Mouse (Mus musculus): ENCODE measurements around the gene Ifna13.

The Ifna13 gene

DNA sequence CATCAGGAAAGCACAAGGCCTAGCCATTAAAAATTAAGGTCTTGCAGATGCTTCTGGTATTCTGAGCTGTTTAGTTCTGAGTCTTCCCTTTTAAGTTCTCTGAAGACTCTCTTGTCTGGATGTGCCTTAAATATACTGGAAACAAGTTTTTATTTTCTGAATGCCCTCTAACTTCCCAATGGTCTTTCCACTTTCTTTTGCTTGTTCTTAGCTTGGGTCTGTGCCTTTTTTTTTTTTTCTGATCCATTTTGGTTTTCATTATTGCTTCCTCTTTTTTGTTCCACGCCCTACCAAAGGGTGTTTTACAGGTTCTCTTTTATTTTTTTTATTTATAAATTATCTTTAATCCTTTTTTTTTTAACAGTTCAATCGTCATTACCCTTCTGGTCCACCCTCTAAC is at the start of gene Ifna13:
Gene Ifna13 (minus strand): TSS at position 101 of the 400 bp plus-strand sequence.
- DNase-seq (ENCODE audit: low spot score): no peak

- DNase-seq (ENCODE audit: low spot score): no peak
Observed at GRCm38 (mm10) chr4:88693392-88693791, 49.1 kb upstream of the Ifna13 start.

GRCm38 (mm10) chr4:88692537-88692936 is 48.3 kb upstream of the Ifna13 start:
- no peak for DNase-seq (ENCODE audit: low spot score)

DNA sequence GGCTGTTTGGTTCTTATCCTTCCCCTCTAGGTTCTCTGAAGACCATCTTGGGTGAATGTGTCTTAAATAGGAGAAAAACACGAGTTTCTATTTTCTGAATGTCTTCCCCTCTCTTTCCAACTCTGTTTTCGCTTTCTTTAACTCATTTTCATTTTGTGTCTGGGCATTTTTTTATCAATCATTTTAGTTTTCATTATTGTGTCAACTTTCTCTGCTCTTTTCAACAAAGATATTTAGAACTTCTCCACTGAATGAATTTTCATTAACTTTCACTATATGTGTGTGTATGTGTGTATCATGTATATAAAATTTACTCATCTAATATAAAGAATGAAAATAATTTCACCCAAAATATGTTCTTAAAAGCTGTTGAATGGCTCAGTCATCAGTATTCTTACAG is 47.0 kb upstream of the Ifna13 start, which contains the start of gene Ifnab:
Gene Ifnab (minus strand): TSS at position 101 of the 400 bp plus-strand sequence.
- DNase-seq (ENCODE audit: low spot score): no peak

DNA sequence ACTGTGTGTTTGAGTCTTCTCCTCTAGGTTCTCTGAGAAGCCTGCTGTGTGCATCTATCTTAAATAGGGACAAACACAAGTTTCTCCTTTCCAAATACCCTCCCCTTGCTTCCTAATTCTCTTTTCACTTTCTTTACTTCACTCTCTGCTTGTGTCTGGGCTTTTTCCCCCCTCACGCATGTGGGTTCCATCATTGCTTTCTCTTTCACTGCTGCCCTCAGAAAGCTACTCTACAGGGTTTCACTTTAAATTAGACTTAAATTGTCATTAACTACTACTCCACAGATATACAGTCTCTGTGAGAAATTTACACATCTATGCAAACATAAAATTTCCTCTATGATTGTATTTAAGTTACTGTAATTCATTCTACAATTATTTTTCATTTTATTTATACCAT is 39.6 kb upstream of the Ifna13 start, which contains the start of gene Ifna2:
Gene Ifna2 (minus strand): TSS at position 101 of the 400 bp plus-strand sequence.
- DNase-seq (ENCODE audit: low spot score): no peak

- DNase-seq (ENCODE audit: low spot score): no peak
Observed at GRCm38 (mm10) chr4:88681353-88681752, 37.1 kb upstream of the Ifna13 start.

- peak; percentile 12 for DNase-seq (ENCODE audit: low spot score)
Observed at GRCm38 (mm10) chr4:88680362-88680761, 36.1 kb upstream of the Ifna13 start.

GRCm38 (mm10) chr4:88676824-88677223 is 32.6 kb upstream of the Ifna13 start, which contains the start of gene Ifna16:
TSS of gene Ifna16 (minus strand) at chr4:88676924.
- no peak for DNase-seq (ENCODE audit: low spot score)

- no peak for DNase-seq (ENCODE audit: low spot score)
Observed at GRCm38 (mm10) chr4:88655461-88655860, 11.2 kb upstream of the Ifna13 start.

- no peak for DNase-seq (ENCODE audit: low spot score)
Observed at GRCm38 (mm10) chr4:88653644-88654043, 9.4 kb upstream of the Ifna13 start.

GRCm38 (mm10) chr4:88642526-88642925 is 1.7 kb downstream of the Ifna13 start:
- DNase-seq (ENCODE audit: low spot score): peak; percentile 11

- DNase-seq (ENCODE audit: low spot score): peak; percentile 99
Observed at GRCm38 (mm10) chr4:88641077-88641831, 3.0 kb downstream of the Ifna13 start.

DNA sequence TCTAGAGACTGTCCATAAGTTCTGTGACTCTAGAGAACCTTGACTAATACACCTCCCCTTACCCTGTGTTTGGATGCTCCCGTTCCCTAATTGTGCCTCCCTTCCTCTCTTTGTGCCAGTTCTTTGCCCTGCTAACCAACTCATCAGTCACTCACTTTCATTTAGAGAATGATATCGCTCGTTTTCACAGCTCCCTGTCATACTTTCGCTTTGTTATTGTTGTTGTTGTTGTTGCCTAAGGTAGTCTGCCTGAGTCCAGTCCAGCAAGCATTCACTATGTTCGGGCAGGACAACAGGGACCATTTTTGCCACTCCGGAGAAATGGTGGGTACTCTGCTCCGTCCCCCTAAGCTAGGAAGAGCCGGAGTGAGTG is 3.6 kb downstream of the Ifna13 start:
- DNase-seq (ENCODE audit: low spot score): no peak

- no peak for DNase-seq (ENCODE audit: low spot score)
Observed at GRCm38 (mm10) chr4:88634311-88634710, 9.9 kb downstream of the Ifna13 start, which contains the start of gene C87499. TSS of gene C87499 (minus strand) at chr4:88634411.

DNA sequence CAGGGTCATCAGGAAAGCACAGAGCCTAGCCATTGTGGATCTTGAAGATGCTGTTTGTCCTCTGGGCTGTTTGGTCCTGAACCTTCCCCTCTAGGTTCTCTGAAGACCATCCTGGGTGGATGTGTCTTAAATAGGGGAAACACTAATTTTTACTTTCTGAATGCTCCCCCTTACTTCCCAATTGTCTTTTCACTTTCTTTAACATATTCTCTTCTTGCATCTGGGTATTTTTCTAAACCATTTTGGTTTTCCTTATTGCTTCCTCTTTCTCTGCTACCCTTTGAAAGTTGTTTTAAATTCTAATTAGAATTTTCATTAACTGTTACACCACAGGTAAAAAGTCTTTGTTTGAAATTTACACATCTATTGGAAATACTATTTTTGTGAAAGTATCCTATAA is 41.0 kb downstream of the Ifna13 start, which contains the start of gene Ifna12:
Gene Ifna12 (minus strand): TSS at position 101 of the 400 bp plus-strand sequence.
- no peak for DNase-seq (ENCODE audit: low spot score)

All from embryo, embryonic 10 days (tissue).